Mouse (Mus musculus) midbrain, embryonic 11.5 days (tissue): ENCODE data around the gene Snx25. TPM values are rescaled to one million over a fixed set of nuclear protein-coding genes. Genes with fewer than 3 reads are reported as not detected.

Experiments used
- ATAC-seq: fragments of 200-750 bp; cut with Nextera tagmentation; 2 replicates; pipeline ENCODE4 v1.8.0; 2017; ENCODE audit warnings: moderate TSS enrichment, moderate library complexity; ENCODE audit not compliant: low FRiP score
- DNase-seq: peaks from one replicate; pipeline ENCODE4 v3.0.0; 2015; ENCODE audit warnings: low spot score; ENCODE audit errors: missing footprints
- H3K27ac ChIP-seq: fragments of 300-500 bp; sonication (generic); 2 replicates; pipeline ENCODE4 v1.5.1; 2014; ENCODE audit warnings: low read depth, low read length
- H3K27me3 ChIP-seq: fragments of 300-500 bp; sonication (generic); 2 replicates; pipeline ENCODE4 v1.6.1; 2014; ENCODE audit warnings: mild to moderate bottlenecking, low read length, moderate library complexity, mixed read lengths; ENCODE audit not compliant: control insufficient read depth, insufficient read depth
- H3K36me3 ChIP-seq: fragments of 300-500 bp; sonication (generic); 2 replicates; pipeline ENCODE4 v1.6.1; 2014; ENCODE audit warnings: mild to moderate bottlenecking, low read length, moderate library complexity, mixed read lengths; ENCODE audit not compliant: control insufficient read depth, insufficient read depth
- H3K4me1 ChIP-seq: fragments of 300-500 bp; sonication (generic); 2 replicates; pipeline ENCODE4 v1.6.1; 2014; ENCODE audit warnings: low read length; ENCODE audit not compliant: control insufficient read depth, insufficient read depth
- H3K4me2 ChIP-seq: fragments of 300-500 bp; sonication (generic); 2 replicates; pipeline ENCODE4 v1.6.1; 2014; ENCODE audit warnings: mild to moderate bottlenecking, moderate library complexity
- H3K4me3 ChIP-seq: fragments of 300-500 bp; sonication (generic); 2 replicates; pipeline ENCODE4 v1.5.1; 2014; ENCODE audit warnings: low read depth, low read length
- H3K9ac ChIP-seq: fragments of 300-500 bp; sonication (generic); 2 replicates; pipeline ENCODE4 v1.6.1; 2014; ENCODE audit warnings: low read length
- H3K9me3 ChIP-seq: fragments of 300-500 bp; sonication (generic); 2 replicates; pipeline ENCODE4 v1.6.1; 2016; ENCODE audit warnings: low read length; ENCODE audit not compliant: control insufficient read depth
- WGBS: fragments of 180-500 bp; shearing (Covaris S2); extraction: QIAGEN DNeasy Blood & Tissue Kit; methylation state at CpG from one replicate; pipeline ENCODE4 v1.1.7; 2014; 5-methylcytosine and 5-hydroxymethylcytosine counted together
- polyA plus RNA-seq: library from polyadenylated mRNA; unstranded; fragments of >200 nt; fragmentation: Nextera tagmentation; extraction: Ambion mirVana; gene quantifications from 2 replicates; pipeline ENCODE4 v1.2.1, GENCODE M21; 2014

The Snx25 gene
- polyA plus RNA-seq, 1 experiment from 2014 or later: 7.1 TPM

DNA sequence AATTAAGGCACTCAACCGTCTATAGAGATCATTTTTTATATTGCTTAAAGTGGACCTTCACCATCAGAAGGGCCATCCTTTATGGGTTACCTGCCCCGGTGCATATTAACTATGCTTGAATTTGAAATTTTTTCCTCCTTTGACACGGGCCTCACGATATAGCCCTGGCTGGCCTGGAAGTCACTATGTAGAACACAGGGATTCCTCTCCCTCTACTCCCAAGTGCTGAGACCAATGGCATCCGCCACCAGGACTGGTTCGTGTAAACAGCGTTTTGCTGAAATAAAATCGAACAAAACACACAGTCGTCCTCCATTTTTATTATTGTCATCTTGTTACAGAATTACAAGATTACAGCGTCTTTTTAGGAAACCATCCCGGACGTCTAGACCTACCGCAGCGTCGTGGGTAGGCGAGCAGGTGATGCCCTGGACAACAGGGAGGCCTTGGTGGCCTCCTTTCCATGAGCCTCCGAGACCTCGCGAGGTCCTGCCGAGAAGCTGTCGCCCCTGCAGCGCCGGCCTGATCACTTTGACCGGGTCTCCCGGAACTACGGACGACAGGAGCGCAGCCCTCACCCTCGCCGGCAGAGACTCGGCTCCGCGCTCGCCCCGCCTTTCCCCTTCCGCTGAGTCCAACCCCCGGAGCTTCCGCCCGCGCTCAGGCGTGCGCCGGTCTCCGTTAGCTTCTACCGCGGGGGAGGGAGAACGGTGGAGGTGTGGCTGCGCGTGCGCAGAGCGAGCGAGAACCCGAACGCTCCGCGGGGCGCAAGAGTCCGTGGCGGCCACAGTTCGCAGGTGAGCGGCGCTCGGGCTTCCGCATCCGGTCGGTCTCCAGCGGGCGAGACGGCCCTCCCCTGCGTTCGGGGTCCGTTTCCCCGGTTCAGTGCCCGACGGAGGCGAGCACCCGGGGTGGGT, 11.3 kb upstream of the Snx25 start:
- H3K27me3 ChIP-seq: no peaks in the 10 kb centered on the region
- peak overlapping the region; percentile 83 for H3K9ac ChIP-seq
- H3K27ac ChIP-seq: peak overlapping the region; percentile 71
- H3K4me2 ChIP-seq: peak overlapping the region; percentile 53
- no peaks in the 10 kb centered on the region for H3K36me3 ChIP-seq
- WGBS: 3% methylated on average over 68 of the region's 77 CpGs
- H3K4me3 ChIP-seq: peak overlapping the region; percentile 55
- H3K4me1 ChIP-seq: peaks cover 12% of the 10 kb centered on the region
- peak; percentile 98 for ATAC-seq
- no peaks in the 10 kb centered on the region for H3K9me3 ChIP-seq
- DNase-seq: peak; percentile 99

DNA sequence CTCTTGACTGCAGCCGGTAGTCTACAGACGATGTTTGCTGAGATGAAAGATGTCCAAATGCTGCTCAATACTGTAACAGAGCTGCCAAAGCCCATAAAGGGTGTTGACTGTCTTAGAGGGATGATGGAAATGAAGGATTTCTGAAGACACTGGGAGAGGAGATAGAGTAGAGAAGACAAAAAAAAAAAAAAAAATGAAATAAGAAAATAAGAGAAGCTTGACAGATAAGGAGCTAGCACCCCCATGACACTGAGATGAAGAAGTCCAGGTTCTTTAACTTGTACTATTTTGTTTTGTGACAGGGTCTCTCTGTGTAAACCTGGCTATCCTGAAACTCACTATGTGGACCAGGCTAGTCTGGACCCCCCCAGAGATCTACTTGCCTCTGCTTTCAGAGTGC, 1.1 kb upstream of the Snx25 start:
- Histone ChIP-seq H3K36me3 (no peaks in the 10 kb centered on the region), H3K4me3 (no peak overlapping the region; the same call in 1 of the 2 replicates), H3K9ac (no peak overlapping the region), H3K27ac (no peak overlapping the region), H3K4me1 (peaks cover 9% of the 10 kb centered on the region), H3K4me2 (peak overlapping the region; percentile 92; the same call in 1 of the 2 replicates), H3K9me3 (no peaks in the 10 kb centered on the region), H3K27me3 (peaks cover 9% of the 10 kb centered on the region)
- no peak for ATAC-seq
- no peak for DNase-seq
- 36% methylated on average over 2 of the region's 2 CpGs for WGBS

DNA sequence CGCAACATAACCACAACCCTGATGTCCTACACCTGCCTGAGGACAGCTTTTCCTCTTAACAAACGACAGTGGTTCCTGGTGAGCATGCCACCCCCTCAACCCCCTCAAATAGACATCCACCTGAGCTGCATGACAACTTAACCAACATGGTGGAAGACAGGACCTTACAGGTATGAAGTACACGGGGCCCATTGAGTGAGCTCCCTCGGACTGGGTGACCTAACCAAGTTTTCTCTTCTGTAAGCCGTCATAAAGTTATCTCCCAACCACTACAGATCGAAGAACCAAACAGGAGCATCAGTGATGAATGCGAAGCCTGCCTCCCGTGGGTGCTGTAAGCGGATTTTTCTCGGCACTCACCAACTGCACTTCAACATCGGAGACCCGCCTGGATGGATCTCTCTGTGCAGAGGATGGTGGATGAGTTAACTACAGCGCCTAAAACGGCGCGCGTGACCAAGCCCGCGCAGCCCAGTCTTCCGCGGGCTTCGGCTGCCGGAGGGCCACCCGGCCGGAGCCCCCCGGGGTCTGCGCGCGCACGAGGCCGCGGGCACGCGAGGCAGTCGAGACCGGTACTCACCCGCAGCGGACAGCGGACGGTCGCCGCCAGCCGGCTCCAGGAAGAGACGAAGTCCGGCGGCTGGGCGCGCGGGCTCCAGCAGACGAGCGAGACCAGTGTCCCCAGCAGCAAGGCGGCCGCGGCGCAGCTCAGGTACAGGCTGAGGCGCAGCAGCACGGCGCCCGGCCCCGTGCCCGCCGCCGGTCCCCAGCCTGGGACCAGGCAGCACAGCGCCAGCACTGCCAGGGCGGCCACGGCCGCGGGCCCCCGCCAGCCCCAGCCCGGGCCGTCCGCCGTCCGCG, 527 bp downstream of the Snx25 start, which contains the start of gene Cfap97:
TSS of gene Cfap97 (plus strand) at position 570 of the 861 bp plus-strand sequence.
- H3K4me3 ChIP-seq: peak within 1 kb of the TSS; percentile 89
- no peaks in the 10 kb centered on the region for H3K36me3 ChIP-seq
- H3K27ac ChIP-seq: no peak within 1 kb of the TSS
- peak within 1 kb of the TSS; percentile 79 for H3K9ac ChIP-seq
- H3K4me2 ChIP-seq: peak within 1 kb of the TSS; percentile 92
- H3K4me1 ChIP-seq: peaks cover 9% of the 10 kb centered on the region
- ATAC-seq: peak; percentile 88
- WGBS: 2% methylated on average over 68 of the region's 75 CpGs
- H3K27me3 ChIP-seq: peaks cover 9% of the 10 kb centered on the region
- H3K9me3 ChIP-seq: no peaks in the 10 kb centered on the region
- peak; percentile 96 for DNase-seq

DNA sequence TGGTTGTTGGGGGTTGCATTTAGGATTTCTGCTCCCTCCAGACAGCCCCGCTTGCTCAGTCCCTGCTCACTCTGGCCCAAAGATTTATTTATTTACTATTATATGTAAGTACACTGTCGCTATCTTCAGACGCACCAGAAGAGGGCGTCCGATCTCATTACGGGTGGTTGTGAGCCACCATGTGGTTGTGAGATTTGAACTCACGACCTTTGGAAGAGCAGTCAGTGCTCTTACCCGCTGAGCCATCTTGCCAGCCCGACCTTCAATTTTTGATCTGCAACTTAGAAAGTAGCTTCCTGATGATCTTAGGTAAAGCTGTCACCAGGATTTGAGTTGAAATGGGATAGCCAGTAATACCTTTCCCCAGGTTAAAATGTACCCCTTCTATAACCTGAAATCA, 2.2 kb downstream of the Snx25 start:
- no peak overlapping the region for H3K4me3 ChIP-seq
- WGBS: 81% methylated on average over 9 of the region's 9 CpGs
- DNase-seq: no peak
- peaks cover 9% of the 10 kb centered on the region for H3K4me1 ChIP-seq
- no peak overlapping the region for H3K27ac ChIP-seq
- no peaks in the 10 kb centered on the region for H3K9me3 ChIP-seq
- H3K27me3 ChIP-seq: peaks cover 9% of the 10 kb centered on the region
- H3K4me2 ChIP-seq: no peak overlapping the region
- ATAC-seq: no peak
- H3K36me3 ChIP-seq: no peaks in the 10 kb centered on the region
- no peak overlapping the region for H3K9ac ChIP-seq

DNA sequence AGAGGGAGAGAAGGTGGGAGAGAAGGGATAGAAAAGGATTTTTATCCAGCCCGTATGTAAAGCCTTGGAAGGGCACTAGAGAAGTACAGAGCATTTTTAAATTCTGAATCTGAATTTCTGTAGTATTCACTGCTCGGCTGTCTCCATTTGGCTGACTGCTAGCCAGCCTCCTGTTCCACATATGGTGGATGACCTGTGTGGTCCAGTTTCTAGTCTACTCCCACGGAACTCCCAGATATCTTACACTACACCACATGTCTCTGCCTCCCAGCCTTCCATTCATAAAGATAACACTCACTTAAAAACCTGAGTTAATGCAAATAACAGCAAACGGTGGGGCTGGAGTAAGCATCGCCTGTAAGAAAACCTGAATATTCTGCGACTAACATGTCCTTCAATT, 2.7 kb downstream of the Snx25 start:
- Histone ChIP-seq H3K9me3 (no peaks in the 10 kb centered on the region), H3K27me3 (peaks cover 9% of the 10 kb centered on the region), H3K9ac (no peak overlapping the region), H3K4me3 (no peak overlapping the region), H3K4me1 (peaks cover 9% of the 10 kb centered on the region), H3K27ac (no peak overlapping the region), H3K4me2 (no peak overlapping the region), H3K36me3 (no peaks in the 10 kb centered on the region)
- WGBS: 91% methylated on average over 6 of the region's 6 CpGs
- ATAC-seq: no peak
- DNase-seq: no peak

DNA sequence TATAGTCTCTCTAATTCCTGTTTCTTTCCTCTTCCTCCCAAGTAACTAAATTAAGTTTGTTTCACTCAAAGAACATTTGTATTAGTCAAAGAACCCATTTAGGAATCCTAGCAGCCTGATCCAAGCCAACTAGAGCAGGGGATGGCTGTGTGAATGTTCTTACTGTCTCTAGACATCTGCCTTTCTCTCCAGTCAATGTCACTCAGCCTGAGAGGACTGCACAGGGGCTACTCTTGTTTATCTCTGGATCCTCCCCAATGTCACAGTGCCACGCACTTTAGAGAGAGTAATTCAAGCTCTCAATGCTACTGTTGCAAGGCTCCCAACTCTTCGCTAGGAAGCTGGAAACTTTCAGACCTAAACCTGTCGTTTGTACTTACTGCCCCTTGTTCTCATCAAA, 5.8 kb downstream of the Snx25 start:
- H3K4me3 ChIP-seq: no peak overlapping the region
- H3K4me1 ChIP-seq: peaks cover 7% of the 10 kb centered on the region
- WGBS: 59% methylated on average over 3 of the region's 3 CpGs
- DNase-seq: no peak
- no peaks in the 10 kb centered on the region for H3K36me3 ChIP-seq
- no peak for ATAC-seq
- H3K27ac ChIP-seq: no peak overlapping the region
- H3K9me3 ChIP-seq: no peaks in the 10 kb centered on the region
- no peak overlapping the region for H3K4me2 ChIP-seq
- no peak overlapping the region for H3K9ac ChIP-seq
- H3K27me3 ChIP-seq: peaks cover 3% of the 10 kb centered on the region; the same call in 1 of the 2 replicates

DNA sequence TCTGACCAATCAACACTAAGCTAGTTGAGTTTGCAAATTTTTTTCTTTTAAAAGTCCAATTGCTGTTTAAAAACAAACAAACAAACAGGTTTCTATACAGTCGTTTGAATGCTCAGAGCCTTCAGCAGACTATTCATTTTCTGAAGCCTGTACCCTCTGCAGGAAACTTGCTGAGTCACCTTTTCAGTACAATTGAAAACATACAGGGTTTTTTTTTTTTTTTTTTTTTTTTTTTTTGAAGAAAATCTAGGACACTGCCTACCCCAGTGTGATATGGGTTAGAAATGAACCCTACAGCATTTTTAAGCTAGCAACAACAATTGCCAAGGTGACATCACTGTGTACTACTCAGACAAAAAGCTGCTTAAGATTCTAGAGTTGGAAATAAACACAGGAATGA, 8.0 kb downstream of the Snx25 start:
- ATAC-seq: no peak
- Histone ChIP-seq H3K27ac (no peak overlapping the region), H3K4me2 (no peak overlapping the region), H3K4me3 (no peak overlapping the region), H3K9ac (no peak overlapping the region), H3K9me3 (no peaks in the 10 kb centered on the region), H3K36me3 (no peaks in the 10 kb centered on the region), H3K27me3 (no peaks in the 10 kb centered on the region), H3K4me1 (no peaks in the 10 kb centered on the region)
- 78% methylated on average over 1 of the region's 1 CpGs for WGBS
- DNase-seq: no peak

DNA sequence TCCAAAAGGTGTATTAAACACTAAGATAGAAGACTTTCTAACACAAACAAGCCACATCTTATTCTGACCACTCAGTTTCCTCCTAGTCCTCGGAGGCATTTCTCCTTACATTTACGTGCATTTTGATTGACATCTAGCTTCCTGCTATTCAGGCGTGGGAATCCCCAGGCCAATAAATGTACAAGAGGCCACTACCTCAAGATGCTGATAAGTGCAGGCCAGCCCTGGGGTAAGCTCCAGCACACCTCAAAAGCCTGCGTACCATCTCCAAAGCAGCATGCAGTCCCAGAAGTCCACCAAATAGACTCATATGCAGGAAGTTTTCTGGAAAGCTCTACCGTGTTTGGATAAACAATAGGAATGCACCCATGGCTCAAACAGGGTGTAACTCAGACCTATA, 8.5 kb downstream of the Snx25 start:
- no peak overlapping the region for H3K9ac ChIP-seq
- H3K4me3 ChIP-seq: no peak overlapping the region
- DNase-seq: no peak
- H3K27ac ChIP-seq: no peak overlapping the region
- no peak overlapping the region for H3K4me2 ChIP-seq
- 79% methylated on average over 5 of the region's 5 CpGs for WGBS
- ATAC-seq: no peak
- no peaks in the 10 kb centered on the region for H3K36me3 ChIP-seq
- no peaks in the 10 kb centered on the region for H3K9me3 ChIP-seq
- H3K4me1 ChIP-seq: no peaks in the 10 kb centered on the region
- H3K27me3 ChIP-seq: no peaks in the 10 kb centered on the region
